Mouse (Mus musculus): ENCODE measurements at regions not wholly inside any gene's neighbourhood (a gene's known extent, or its start where the extent isn't known, plus 50 kb on each side); places are given as distances from the start of the nearest gene placed in this dataset.

- DNase-seq (ENCODE audit: low spot score in 2 of 2): no peak
These were observed 53.0 kb downstream of the Gm12689 start for GRCm38 (mm10) chr4:99348674-99349073.

GRCm38 (mm10) chr4:99353122-99353774 is 57.5 kb downstream of the Gm12689 start:
- no peak for DNase-seq (ENCODE audit: low spot score in 2 of 2)

GRCm38 (mm10) chr4:99354241-99354640 is 58.5 kb downstream of the Gm12689 start:
- peak in 1 of 2 experiments; percentile 6 for DNase-seq (ENCODE audit: low spot score in 2 of 2)

GRCm38 (mm10) chr4:99354835-99355234 is 59.1 kb downstream of the Gm12689 start:
- DNase-seq (ENCODE audit: low spot score in 2 of 2): peak in 1 of 2 experiments; percentile 23

GRCm38 (mm10) chr4:99368036-99368435 is 72.3 kb downstream of the Gm12689 start:
- no peak for DNase-seq (ENCODE audit: low spot score in 2 of 2)

- no peak for DNase-seq (ENCODE audit: low spot score in 2 of 2)
These were observed 75.5 kb downstream of the Gm12689 start for GRCm38 (mm10) chr4:99371162-99371561.

GRCm38 (mm10) chr4:99376171-99376570 is 80.5 kb downstream of the Gm12689 start:
- DNase-seq (ENCODE audit: low spot score in 2 of 2): no peak

GRCm38 (mm10) chr4:99376911-99377310 is 81.2 kb downstream of the Gm12689 start:
- no peak for DNase-seq (ENCODE audit: low spot score in 2 of 2)

- peak in 1 of 2 experiments; percentile 15 for DNase-seq (ENCODE audit: low spot score in 2 of 2)
These were observed 84.3 kb downstream of the Gm12689 start for GRCm38 (mm10) chr4:99379983-99380382.

GRCm38 (mm10) chr4:99385381-99385780 is 89.7 kb downstream of the Gm12689 start:
- no peak for DNase-seq (ENCODE audit: low spot score in 2 of 2)

- no peak for DNase-seq (ENCODE audit: low spot score in 2 of 2)
These were observed 93.7 kb downstream of the Gm12689 start for GRCm38 (mm10) chr4:99389428-99389827.

GRCm38 (mm10) chr4:99392986-99393385 is 97.3 kb downstream of the Gm12689 start:
- no peak for DNase-seq (ENCODE audit: low spot score in 2 of 2)

GRCm38 (mm10) chr4:99394244-99394643 is 98.5 kb downstream of the Gm12689 start:
- no peak for DNase-seq (ENCODE audit: low spot score in 2 of 2)

GRCm38 (mm10) chr4:99407466-99407865 is 111.8 kb downstream of the Gm12689 start:
- no peak for DNase-seq (ENCODE audit: low spot score in 2 of 2)

- DNase-seq (ENCODE audit: low spot score in 2 of 2): no peak
These were observed 127.7 kb downstream of the Gm12689 start for GRCm38 (mm10) chr4:99423449-99423848.

- peak; percentile 10 to 13 for DNase-seq (ENCODE audit: low spot score in 2 of 2)
These were observed 149.5 kb downstream of the Gm12689 start for GRCm38 (mm10) chr4:99445077-99445754.

- DNase-seq (ENCODE audit: low spot score in 2 of 2): no peak
These were observed 150.0 kb downstream of the Gm12689 start for GRCm38 (mm10) chr4:99445755-99446128.

- no peak for DNase-seq (ENCODE audit: low spot score in 2 of 2)
These were observed 163.3 kb downstream of the Gm12689 start for GRCm38 (mm10) chr4:99458984-99459383.

- DNase-seq (ENCODE audit: low spot score in 2 of 2): peak; percentile 45 to 72
These were observed 163.7 kb downstream of the Gm12689 start for GRCm38 (mm10) chr4:99459436-99459835.

- DNase-seq (ENCODE audit: low spot score in 2 of 2): no peak
These were observed 169.8 kb downstream of the Gm12689 start for GRCm38 (mm10) chr4:99465493-99465892.

- DNase-seq (ENCODE audit: low spot score in 2 of 2): no peak
These were observed 180.1 kb downstream of the Gm12689 start for GRCm38 (mm10) chr4:99475701-99476218.

GRCm38 (mm10) chr4:99484271-99484670 is 171.8 kb upstream of the Foxd3 start:
- DNase-seq (ENCODE audit: low spot score in 2 of 2): no peak
